Mouse (Mus musculus) midbrain, embryonic 12.5 days (tissue): ENCODE results near the gene BC049730. TPM values are rescaled to one million over a fixed set of nuclear protein-coding genes. Genes with fewer than 3 reads are reported as not detected.

Experiments
- polyA plus RNA-seq: library from polyadenylated mRNA; unstranded; fragments of >200 nt; fragmentation: Nextera tagmentation; extraction: Ambion mirVana; gene quantifications from 2 replicates; pipeline ENCODE4 v1.2.1, GENCODE M21; 2016

Gene BC049730
- polyA plus RNA-seq, 1 experiment from 2014 or later, result not detected

Other genes with a start within 250 kb of the BC049730 start
- gene Plaur, start 246.8 kb upstream of the BC049730 start, polyA plus RNA-seq, result 0.60 and 1.2 TPM in 2 replicates
- gene Cadm4, start 227.2 kb upstream of the BC049730 start, polyA plus RNA-seq, result 38.8 and 43.6 TPM in 2 replicates
- 163 and 178 TPM in 2 replicates for gene Zfp428, start 202.2 kb upstream of the BC049730 start, polyA plus RNA-seq
- 2.1 and 2.3 TPM in 2 replicates for gene AC161166.1, start 196.8 kb upstream of the BC049730 start, polyA plus RNA-seq
- gene Irgq, start 178.6 kb upstream of the BC049730 start, polyA plus RNA-seq, result 30.4 and 31.5 TPM in 2 replicates
- gene Pinlyp, start 163.1 kb upstream of the BC049730 start, polyA plus RNA-seq, result not detected in 2 replicates
- 89.8 and 101 TPM in 2 replicates for gene Xrcc1, start 163.0 kb upstream of the BC049730 start, polyA plus RNA-seq
- gene Ethe1, start 121.7 kb upstream of the BC049730 start, polyA plus RNA-seq, result 13.7 and 14.8 TPM in 2 replicates
- 3.1 and 3.7 TPM in 2 replicates for gene Zfp575, start 121.6 kb upstream of the BC049730 start, polyA plus RNA-seq
- gene Phldb3, start 98.5 kb upstream of the BC049730 start, polyA plus RNA-seq, result not detected in 2 replicates
- gene Lypd3, start 72.7 kb upstream of the BC049730 start, polyA plus RNA-seq, result 0.68 and 0.73 TPM in 2 replicates
- not detected in 2 replicates for gene Tex101, start 32.6 kb upstream of the BC049730 start, polyA plus RNA-seq
- not detected in 2 replicates for gene Gm4763, start 17.7 kb downstream of the BC049730 start, polyA plus RNA-seq
- gene Cd177, start 51.1 kb downstream of the BC049730 start, polyA plus RNA-seq, result not detected in 2 replicates
- not detected in 2 replicates for gene Ceacam10, start 68.0 kb downstream of the BC049730 start, polyA plus RNA-seq
- 23.7 and 24.8 TPM in 2 replicates for gene Gm9844, start 153.0 kb downstream of the BC049730 start, polyA plus RNA-seq
- gene Lypd4, start 160.7 kb downstream of the BC049730 start, polyA plus RNA-seq, result not detected in 2 replicates
- not detected in 2 replicates for gene Dmrtc2, start 160.8 kb downstream of the BC049730 start, polyA plus RNA-seq
- gene Rps19, start 175.1 kb downstream of the BC049730 start, polyA plus RNA-seq, result 1,467 and 1,476 TPM in 2 replicates
- gene Cd79a, start 188.1 kb downstream of the BC049730 start, polyA plus RNA-seq, result 0.31 and 0.36 TPM in 2 replicates
- 78.6 and 79.4 TPM in 2 replicates for gene Arhgef1, start 193.7 kb downstream of the BC049730 start, polyA plus RNA-seq
- gene Gm4881, start 235.3 kb downstream of the BC049730 start, polyA plus RNA-seq, result 3.6 and 5.9 TPM in 2 replicates